Mouse (Mus musculus) spleen, adult 2 months (tissue): ENCODE measurements at regions not wholly inside any gene's neighbourhood (a gene's known extent, or its start where the extent isn't known, plus 50 kb on each side); places are given as distances from the start of the nearest gene placed in this dataset.

Experiments used
- CTCF ChIP-seq: fragments of 200-500 bp; IDR thresholded peaks from 2 replicates; pipeline ENCODE4 v1.5.1; 2011; ENCODE audit warnings: mild to moderate bottlenecking, inconsistent platforms; ENCODE audit not compliant: insufficient read depth, insufficient read length, insufficient replicate concordance; ENCODE audit errors: extremely low read depth
- POLR2A ChIP-seq: fragments of 200-500 bp; IDR thresholded peaks from 2 replicates; pipeline ENCODE4 v1.6.1; 2011; ENCODE audit warnings: low read depth, low read length, inconsistent platforms

DNA sequence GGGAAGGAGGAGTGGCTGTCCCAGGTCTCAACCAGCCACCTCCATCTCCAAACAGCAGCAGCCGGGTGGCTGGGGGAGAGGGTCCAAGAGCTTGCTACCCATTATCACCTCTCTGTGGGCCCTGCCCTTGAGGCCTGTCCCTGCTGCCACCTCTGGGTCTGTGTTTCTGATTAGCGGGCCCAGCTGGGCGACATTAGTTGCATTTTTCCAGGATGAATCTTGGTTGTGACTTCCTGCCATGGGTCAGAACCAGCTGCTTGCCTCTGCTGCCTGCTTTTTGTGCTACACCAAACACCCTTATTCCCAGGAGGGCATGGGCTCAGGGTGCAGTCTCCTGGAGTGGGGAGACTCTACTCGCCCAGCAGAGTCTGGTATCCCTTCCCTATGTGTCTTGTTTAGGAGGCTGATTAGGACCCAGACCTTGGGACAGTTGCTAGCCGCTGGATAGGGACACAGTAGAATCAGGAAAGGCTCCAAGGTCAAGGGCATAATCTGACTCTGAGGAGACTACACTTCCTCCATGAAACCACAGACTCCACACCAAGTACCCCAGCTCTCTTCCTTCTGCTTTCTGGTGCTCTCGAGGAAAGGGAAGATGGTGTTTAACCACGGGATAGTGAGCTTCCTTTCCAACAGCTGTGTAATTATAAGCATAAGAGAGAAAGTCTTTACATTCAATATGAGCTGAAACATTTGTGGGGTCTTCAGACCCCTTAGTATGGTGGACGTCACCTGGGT lies 278.4 kb downstream of the Cyp26b1 start:
- TF ChIP-seq CTCF (no peak), POLR2A (no peak)
